Mouse (Mus musculus) heart, postnatal 0 days (tissue): ENCODE measurements around the gene Apopt1.

ENCODE experiments used
- CTCF ChIP-seq: IDR thresholded peaks from 2 replicates; pipeline ENCODE4 v1.5.1; 2016; ENCODE audit warnings: antibody characterized with exemption, control low read depth, low read depth
- EP300 ChIP-seq: IDR thresholded peaks from 2 replicates; pipeline ENCODE4 v1.6.1; 2016; ENCODE audit warnings: antibody characterized with exemption, low read depth

- no peak for TF ChIP-seq CTCF
- no peak for TF ChIP-seq EP300
These were observed 37.7 kb downstream of the Apopt1 start for GRCm38 (mm10) chr12:111750739-111751138.
